Mouse (Mus musculus) erythroblast, embryonic 14.5 days (primary cell): ENCODE results near the gene Gnptab. TPM values are rescaled to one million over a fixed set of nuclear protein-coding genes. Genes with fewer than 3 reads are reported as not detected.
A peak's percentile ranks its signal among the peaks of the same experiment; 100 is the strongest.
"Not testable (repeated sequence)": the region's sequence is repeated elsewhere in the genome, so short reads cannot be mapped to it uniquely, and the experiment has no call there.

ENCODE experiments used
- H3K27me3 ChIP-seq: 2 replicates; pipeline ENCODE4 v1.6.1; 2012; ENCODE audit warnings: inconsistent platforms; ENCODE audit not compliant: control insufficient read depth
- H3K36me3 ChIP-seq: 2 replicates; pipeline ENCODE4 v1.6.1; 2012; ENCODE audit warnings: mild to moderate bottlenecking, inconsistent platforms; ENCODE audit not compliant: control insufficient read depth
- H3K4me1 ChIP-seq: 2 replicates; pipeline ENCODE4 v1.6.1; 2012; ENCODE audit warnings: inconsistent platforms; ENCODE audit not compliant: control insufficient read depth
- H3K4me3 ChIP-seq: replicated peaks from 2 replicates; pipeline ENCODE3; 2012; ENCODE audit warnings: moderate library complexity, mild to moderate bottlenecking, inconsistent platforms
- H3K9me3 ChIP-seq: 2 replicates; pipeline ENCODE4 v1.6.1; 2012; ENCODE audit warnings: low read length, inconsistent platforms, mixed read lengths; ENCODE audit not compliant: control insufficient read depth
- GATA1 ChIP-seq: IDR thresholded peaks from 2 replicates; pipeline ENCODE4 v1.6.1; 2012; ENCODE audit warnings: low read length, inconsistent platforms, mixed read lengths
- TAL1 ChIP-seq: IDR thresholded peaks from 3 replicates; pipeline ENCODE4 v1.6.1; 2012; ENCODE audit warnings: low read length, inconsistent platforms, mixed read lengths
- polyA plus RNA-seq: library from polyadenylated mRNA; stranded (reverse); fragments of >175 nt; gene quantifications from 2 replicates; pipeline ENCODE4 v1.2.3, GENCODE M21; 2012

Gene Gnptab
- polyA plus RNA-seq, 1 experiment: 0.08 TPM

DNA sequence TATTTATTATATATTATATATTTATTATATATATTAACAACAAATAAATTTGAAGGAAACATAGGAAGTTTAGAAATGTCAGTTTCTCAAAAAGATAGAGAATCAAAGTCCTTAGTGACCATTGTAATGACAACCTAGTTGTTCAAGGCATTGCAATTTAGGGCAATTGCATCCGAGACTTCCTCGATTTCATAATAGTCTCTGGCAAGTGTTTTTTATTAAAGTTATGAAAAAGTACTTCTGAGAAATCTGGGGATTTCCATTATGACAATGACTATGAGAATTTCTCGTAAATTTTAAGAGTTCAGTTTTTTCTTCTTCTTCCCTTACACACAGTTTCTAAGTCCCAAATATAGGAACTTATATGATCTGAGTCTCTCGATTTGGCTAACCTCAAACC lies 6.5 kb upstream of the Gnptab start:
- Histone ChIP-seq H3K4me3 (no peak overlapping the region), H3K4me1 (peaks cover 2% of the 10 kb centered on the region), H3K27me3 (no peaks in the 10 kb centered on the region), H3K36me3 (no peaks in the 10 kb centered on the region), H3K9me3 (no peaks in the 10 kb centered on the region)
- no peak for TF ChIP-seq TAL1
- TF ChIP-seq GATA1: no peak

DNA sequence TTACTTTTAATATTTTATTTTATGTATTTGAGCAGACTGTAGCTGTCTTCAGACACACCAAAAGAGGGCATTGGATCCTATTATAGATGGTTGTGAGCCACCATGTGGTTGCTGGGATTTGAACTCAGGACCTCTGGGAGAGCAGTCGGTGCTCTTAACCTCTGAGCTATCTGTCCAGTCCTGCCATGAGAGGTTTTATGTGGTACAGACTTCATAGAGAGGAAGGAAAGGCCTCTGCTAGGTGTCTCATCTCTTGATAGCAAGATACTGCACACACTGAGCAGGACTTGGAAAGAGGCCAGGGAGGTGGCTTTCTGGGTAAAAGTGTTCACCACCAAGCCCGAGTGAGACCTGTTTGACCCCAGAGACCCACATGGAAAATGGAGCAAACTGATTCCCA lies 6.0 kb upstream of the Gnptab start:
- H3K9me3 ChIP-seq, H3K36me3 ChIP-seq, H3K4me3 ChIP-seq, H3K27me3 ChIP-seq, H3K4me1 ChIP-seq: not testable (repeated sequence)

DNA sequence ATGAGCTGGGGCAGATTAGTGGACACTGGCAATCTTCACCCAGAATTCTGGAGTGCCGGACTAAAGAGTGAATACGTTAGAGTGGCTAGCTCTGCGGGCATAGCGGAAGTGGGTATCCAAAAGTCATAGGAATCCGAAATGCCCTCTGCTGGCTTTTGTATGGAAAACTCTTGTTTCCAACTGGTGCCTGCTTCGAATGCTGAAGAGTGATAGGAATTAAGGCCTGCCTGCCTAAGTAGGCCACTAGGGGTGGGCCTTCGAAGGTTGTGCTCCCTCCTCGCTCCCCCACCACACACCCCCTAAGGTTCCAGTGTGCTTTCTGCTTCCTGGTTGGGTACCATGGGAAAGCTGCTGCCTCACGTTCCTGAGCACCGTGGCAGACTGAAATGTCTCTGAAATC lies 3.9 kb upstream of the Gnptab start:
- Histone ChIP-seq H3K9me3 (no peaks in the 10 kb centered on the region), H3K4me1 (peaks cover 17% of the 10 kb centered on the region), H3K36me3 (no peaks in the 10 kb centered on the region), H3K4me3 (no peak overlapping the region), H3K27me3 (no peaks in the 10 kb centered on the region)
- TF ChIP-seq TAL1 (no peak), GATA1 (no peak)

DNA sequence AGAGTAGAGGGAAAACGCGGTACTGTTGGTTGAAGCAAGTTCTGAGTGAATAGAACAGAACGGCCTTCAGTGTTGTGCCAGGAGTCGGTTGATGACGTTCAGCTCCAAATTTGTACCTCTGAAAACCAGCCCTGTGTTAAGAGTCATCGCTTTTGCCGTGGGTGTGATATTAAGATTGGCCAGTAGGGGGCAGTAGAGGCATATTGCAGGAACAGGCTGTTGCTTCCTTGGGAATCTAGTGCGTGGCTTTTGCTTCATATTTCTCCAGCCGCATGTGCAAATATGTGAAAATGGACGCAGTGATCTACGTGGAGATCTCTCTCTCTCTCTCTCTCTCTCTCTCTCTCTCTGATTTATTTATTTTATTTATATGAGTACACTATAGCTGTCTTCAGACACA lies 2.2 kb upstream of the Gnptab start:
- Histone ChIP-seq H3K4me1 (peaks cover 35% of the 10 kb centered on the region), H3K36me3 (no peaks in the 10 kb centered on the region), H3K9me3 (no peaks in the 10 kb centered on the region), H3K4me3 (no peak overlapping the region), H3K27me3 (no peaks in the 10 kb centered on the region)
- TF ChIP-seq GATA1 (no peak), TAL1 (no peak)

DNA sequence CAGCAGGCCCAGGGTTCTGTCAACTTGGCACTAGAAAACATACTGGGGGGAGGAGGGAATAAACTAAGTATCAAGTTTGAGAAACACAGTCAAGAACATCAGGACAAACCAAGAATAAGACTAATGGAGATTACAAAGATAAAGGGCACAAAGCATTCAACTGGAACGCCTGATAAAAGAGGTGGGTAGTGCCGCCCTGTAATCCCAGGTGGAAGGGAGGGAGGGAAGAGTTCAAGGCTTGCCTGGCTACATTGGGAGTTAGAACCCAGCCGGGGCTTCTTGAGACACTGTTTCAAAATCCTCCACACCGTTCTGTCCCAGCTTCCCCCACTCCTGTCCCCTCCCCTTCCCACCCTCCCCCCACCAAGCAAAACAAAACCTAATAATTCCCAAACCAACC lies 1.3 kb upstream of the Gnptab start:
- TF ChIP-seq TAL1 (no peak), GATA1 (no peak)
- no peak overlapping the region for H3K4me3 ChIP-seq
- H3K9me3 ChIP-seq: no peaks in the 10 kb centered on the region
- H3K36me3 ChIP-seq: no peaks in the 10 kb centered on the region
- peaks cover 38% of the 10 kb centered on the region for H3K4me1 ChIP-seq
- H3K27me3 ChIP-seq: no peaks in the 10 kb centered on the region

DNA sequence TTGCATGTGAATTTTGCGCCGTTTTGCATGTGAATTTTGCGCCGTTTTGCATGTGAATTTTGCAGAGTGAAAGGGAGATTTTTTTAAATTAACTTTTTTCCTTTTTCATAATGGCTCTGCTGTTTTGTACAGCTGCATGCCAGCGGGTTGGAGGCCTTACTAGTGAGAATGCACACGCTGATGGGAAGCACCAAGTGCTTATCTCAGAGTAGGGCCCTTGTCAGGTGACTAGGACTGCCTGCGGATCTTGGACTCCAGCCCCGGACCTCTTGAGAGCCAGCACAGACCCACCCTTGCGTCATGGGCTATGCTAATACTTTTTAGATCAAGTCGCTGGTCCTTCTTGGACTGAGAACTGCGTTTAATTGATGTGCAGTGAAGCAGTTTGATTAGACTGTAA lies 1.1 kb downstream of the Gnptab start:
- H3K36me3 ChIP-seq: no peaks in the 10 kb centered on the region
- H3K4me1 ChIP-seq: peaks cover 40% of the 10 kb centered on the region
- H3K27me3 ChIP-seq: no peaks in the 10 kb centered on the region
- H3K4me3 ChIP-seq: peak overlapping the region; percentile 80
- no peak for TF ChIP-seq GATA1
- TF ChIP-seq TAL1: no peak
- H3K9me3 ChIP-seq: no peaks in the 10 kb centered on the region

DNA sequence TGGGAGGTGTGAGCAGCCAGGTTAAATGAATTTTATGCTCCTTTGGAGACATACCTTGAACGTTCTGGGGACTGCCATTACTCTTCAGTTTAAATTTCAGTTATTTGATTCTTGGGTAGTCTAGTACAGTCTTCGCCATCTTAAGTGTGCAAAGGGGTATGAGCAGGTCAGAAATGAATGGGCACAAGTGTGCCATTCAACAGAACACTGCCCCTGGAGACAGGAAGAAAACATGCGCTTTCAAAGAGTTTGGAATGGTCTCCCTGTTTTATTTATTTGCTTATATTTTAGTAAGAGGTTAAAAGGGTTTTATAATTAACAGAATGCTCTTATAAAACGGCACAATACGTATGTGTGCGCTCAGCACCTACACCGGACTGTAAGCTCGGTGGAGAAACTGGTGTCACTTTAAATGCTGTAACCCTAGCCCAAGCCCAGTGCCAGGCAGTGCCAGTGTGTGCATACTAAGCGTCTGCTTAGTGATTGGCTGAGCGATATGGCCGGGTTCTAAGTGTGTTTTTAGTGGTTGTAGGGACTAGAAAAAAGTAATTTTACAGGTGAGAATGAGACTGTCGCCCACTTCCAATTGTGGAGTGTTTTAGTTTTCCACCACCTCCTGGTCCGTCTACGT lies 1.6 kb downstream of the Gnptab start:
- H3K36me3 ChIP-seq: no peaks in the 10 kb centered on the region
- H3K4me3 ChIP-seq: peak overlapping the region; percentile 80
- H3K9me3 ChIP-seq: no peaks in the 10 kb centered on the region
- TF ChIP-seq GATA1 (no peak), TAL1 (no peak)
- H3K27me3 ChIP-seq: no peaks in the 10 kb centered on the region
- peaks cover 43% of the 10 kb centered on the region for H3K4me1 ChIP-seq

DNA sequence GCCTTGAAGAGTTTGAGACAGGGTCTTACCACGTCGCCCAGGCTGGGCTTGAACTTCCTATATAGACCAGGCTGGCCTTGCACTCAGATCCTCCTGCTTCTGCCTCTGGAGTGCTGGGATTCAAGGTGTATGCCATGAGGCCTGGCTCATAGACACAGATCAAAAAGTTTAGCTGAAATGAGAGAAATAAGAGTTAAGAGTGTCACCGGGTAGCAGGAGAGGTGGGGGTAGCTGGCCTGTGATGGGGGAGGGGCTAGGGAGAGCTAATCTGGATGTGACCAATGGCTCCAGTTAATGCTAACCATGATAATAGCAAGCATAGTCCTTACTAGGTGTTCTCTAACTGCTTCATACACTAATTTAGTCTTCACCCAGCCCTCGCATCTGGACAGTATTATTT lies 2.4 kb downstream of the Gnptab start:
- no peaks in the 10 kb centered on the region for H3K27me3 ChIP-seq
- peaks cover 50% of the 10 kb centered on the region for H3K4me1 ChIP-seq
- H3K9me3 ChIP-seq: no peaks in the 10 kb centered on the region
- TF ChIP-seq TAL1 (no peak), GATA1 (no peak)
- H3K4me3 ChIP-seq: no peak overlapping the region
- H3K36me3 ChIP-seq: no peaks in the 10 kb centered on the region

DNA sequence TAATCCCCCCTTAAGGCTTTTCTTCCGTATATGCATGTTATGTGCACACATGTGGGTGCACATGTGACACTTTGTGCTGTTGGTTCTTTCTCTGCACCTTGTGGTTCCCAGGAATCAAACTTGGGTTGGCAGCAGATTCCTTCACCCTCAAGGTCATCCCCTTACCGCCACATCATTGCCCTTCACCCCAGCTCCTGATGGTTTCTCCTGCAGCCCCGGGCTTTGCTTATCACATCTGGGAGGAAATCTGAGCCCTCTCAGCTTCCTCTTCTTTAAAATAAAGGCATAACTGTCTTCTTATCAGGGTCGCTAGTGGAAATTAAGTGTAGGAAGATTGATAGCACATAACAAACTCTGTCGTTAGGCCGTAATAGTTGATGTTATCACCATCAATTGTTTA lies 3.1 kb downstream of the Gnptab start:
- Histone ChIP-seq H3K4me1 (peaks cover 50% of the 10 kb centered on the region), H3K36me3 (no peaks in the 10 kb centered on the region), H3K9me3 (no peaks in the 10 kb centered on the region), H3K4me3 (no peak overlapping the region), H3K27me3 (no peaks in the 10 kb centered on the region)
- TF ChIP-seq GATA1 (no peak), TAL1 (no peak)

DNA sequence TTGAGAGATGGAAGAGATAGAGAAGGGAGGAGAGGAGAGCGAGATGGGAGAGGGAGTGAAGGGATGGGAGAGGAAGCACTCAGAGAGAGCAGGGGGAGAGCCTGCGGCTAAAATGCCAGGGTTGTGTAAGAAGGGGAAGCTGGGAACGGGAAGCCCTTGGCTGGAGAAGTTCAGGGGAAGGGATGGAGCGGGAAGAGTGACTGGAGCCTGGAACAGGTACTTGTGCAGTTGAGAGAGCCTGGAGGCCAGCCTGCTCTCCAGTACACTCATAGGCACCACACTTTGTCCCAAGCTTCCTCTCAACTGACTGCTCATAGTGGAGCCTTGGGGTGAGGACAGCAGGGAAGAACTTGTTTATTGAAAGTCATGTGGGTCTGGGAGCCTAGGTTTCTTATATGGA lies 4.5 kb downstream of the Gnptab start:
- H3K36me3 ChIP-seq: no peaks in the 10 kb centered on the region
- no peak overlapping the region for H3K4me3 ChIP-seq
- H3K4me1 ChIP-seq: peaks cover 50% of the 10 kb centered on the region
- H3K27me3 ChIP-seq: no peaks in the 10 kb centered on the region
- no peak for TF ChIP-seq GATA1
- no peak for TF ChIP-seq TAL1
- H3K9me3 ChIP-seq: no peaks in the 10 kb centered on the region
